Mouse (Mus musculus) c-Kit-positive CD71-positive TER-119-positive erythroid progenitor cells, embryonic 14.5 days (primary cell): ENCODE data around the gene Cyct.

Experiments used
- DNase-seq: peaks from one replicate; pipeline ENCODE4 v3.0.0-alpha.2; 2013; ENCODE audit warnings: low spot score

Gene Cyct

GRCm38 (mm10) chr2:76360226-76360625, at the start of gene Cyct:
Gene Cyct, minus strand, starts transcription at chr2:76360450.
- no peak for DNase-seq

GRCm38 (mm10) chr2:76409986-76410385, 49.7 kb upstream of the Cyct start:
- DNase-seq = no peak

- no peak for DNase-seq
These were observed 49.3 kb upstream of the Cyct start for GRCm38 (mm10) chr2:76409526-76409925.

DNA sequence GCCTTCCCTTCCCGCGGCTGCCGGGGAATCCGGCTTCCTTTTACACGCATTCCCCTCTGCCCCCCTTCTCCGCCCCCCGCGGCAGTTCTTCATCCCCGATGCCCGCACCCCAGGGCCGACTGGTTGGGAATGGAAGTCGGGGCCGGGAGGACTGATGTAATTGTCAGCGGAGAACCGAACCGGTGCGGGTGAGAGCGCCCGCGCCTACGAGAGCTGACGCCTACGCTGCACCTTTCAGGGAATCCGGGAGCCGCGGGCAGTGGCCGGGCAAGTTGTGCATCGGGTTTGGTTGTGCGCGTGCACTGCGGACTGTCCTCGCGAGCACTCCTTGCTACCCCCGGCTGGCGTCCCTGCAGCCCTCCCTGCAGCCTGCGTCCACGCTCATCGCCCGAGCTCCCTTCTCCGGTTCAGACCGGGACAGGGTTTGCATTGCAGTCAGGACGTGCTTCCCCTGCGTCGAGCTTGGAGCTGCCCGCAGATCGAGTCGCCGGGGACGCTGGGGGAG, 46.7 kb upstream of the Cyct start:
- DNase-seq = no peak

DNA sequence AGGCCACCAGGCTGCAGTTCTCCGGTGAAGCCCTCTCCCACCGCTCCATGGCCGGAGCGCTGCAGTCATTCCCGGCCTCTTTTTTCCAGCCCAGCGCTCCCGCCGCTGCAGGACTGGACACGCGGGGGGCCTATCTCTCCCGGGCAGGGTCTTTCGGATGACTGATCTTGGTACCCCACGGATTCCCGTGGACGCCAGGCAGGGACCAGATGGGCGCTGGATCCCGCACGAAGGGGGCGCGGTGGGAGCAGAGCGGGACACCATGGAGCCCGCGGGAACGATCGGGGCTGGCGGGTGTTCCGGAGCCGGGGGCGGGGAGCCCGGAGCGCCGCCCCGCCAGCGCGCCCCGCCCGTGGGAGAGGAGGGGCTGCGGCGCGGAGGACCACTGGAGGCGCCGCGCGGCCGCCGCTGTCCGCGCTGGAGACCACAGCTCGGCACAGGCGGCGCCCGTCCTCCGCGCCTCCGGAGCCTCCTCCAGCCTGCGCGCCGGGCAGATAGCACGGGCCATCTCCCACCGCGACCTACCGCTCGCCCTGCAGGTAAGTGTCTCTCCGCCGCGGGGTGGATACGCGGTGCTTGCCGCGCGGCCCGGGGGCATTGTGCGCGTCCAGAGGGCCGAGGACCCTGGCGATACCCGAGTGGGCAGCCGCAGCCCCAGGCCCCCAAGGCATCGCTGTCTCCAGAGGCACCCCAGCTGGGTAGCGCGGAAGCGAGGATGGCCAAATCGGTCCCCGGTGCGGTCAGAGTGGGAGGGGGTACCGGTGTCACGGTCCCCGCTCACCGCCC, 46.1 kb upstream of the Cyct start, which contains the start of gene Osbpl6:
Osbpl6 (plus strand) TSS at position 358 of the 786 bp plus-strand sequence.
- no peak for DNase-seq

- no peak for DNase-seq
These were observed 45.4 kb upstream of the Cyct start for GRCm38 (mm10) chr2:76405596-76406150.

DNA sequence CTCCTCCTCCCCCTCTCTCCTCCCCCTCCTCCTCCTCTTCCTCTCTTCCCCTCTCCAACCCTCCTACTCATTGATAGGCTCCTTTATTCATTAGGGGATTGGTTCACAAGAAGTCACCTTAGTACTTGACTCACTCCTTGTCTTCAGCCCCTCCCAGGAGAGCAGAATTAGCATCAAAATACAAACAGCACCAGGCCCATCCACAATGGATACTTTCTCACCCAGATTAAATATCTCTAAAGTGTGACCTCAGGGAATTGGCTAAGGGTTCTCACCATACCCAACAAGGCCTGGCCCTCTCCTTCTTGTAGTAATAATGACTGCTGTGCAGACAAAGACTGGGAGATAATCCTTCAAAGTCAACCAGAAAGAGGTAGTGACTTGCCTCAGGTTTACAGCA, 39.9 kb upstream of the Cyct start:
- no peak for DNase-seq

- DNase-seq = no peak
These were observed 26.3 kb upstream of the Cyct start for GRCm38 (mm10) chr2:76386531-76386930.

DNA sequence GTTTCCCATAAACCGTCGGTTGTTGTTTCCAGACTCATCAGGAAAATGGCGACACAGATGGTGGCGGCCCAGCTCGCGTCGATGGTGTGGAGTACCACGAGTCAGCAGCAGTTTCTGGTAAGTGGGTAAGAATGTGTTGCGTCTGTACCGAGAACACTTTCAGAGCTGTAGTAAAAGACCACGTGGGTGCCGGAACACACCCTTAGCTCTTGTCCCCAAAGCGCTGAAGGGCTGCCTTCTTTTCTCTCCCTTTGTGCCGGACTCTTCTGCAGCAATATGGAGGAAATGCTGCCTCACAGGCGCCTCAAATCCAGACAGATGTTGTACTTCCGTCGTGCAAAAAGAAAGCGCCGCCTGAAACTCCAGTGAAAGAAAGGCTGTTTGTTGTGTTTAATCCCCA, 18.4 kb upstream of the Cyct start:
- DNase-seq = no peak

GRCm38 (mm10) chr2:76374544-76375206, 14.4 kb upstream of the Cyct start:
- DNase-seq = no peak

GRCm38 (mm10) chr2:76372244-76372643, 12.0 kb upstream of the Cyct start:
- DNase-seq = peak; percentile 75

DNA sequence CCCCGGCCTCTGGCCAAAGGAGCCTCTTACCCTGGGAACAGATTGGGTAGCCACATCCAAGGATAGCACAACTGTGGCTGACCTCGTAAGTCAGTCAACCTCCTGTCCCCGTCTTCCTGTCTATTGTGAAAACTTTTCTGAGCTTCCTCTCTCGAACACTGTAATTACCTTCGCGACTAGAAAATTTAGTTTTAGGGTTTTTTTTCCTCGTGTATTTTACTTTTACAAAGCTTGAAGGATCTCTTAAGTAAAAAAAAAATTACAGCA, 10.3 kb upstream of the Cyct start:
- no peak for DNase-seq

GRCm38 (mm10) chr2:76369821-76370655, 9.8 kb upstream of the Cyct start, which contains the start of gene Rbm45:
Gene Rbm45, plus strand, starts transcription at chr2:76369984.
- DNase-seq = peak; percentile 87

GRCm38 (mm10) chr2:76368861-76369660, 8.8 kb upstream of the Cyct start:
- no peak for DNase-seq

DNA sequence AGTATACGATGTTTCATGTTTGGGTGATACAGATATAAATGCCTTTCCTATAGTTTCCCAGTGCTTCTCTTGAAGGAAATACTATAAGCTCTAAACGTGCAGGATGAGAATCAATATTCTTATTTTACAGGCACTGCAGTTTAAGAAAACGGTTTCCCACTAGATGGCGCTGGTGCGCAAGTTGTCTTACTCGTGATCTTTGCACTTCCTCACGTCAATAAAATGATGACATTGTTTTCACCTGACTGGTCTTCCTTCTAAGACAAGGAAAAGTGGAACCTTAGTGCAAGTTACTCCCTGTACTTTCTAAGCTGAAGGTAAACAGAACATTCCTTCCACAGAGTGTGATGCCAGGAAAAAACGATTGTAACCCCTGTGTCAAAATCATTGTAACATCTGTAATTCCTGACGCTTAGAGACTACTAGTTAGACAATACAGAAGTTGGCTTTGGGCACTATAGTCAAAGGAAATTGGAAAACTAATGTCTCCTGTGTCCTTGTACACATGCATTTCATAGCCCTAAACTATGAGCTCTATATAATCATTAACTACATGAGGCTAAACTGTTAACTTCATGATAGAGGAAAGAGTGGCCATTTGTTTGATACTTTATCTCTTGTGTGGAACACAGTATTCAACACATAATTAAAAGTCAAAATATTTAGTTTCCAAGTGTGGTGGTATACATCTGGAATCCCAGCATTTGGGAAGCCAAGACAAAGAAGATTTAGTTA, 7.1 kb upstream of the Cyct start:
- DNase-seq = peak; percentile 79

GRCm38 (mm10) chr2:76365811-76366210, 5.6 kb upstream of the Cyct start:
- DNase-seq = no peak

DNA sequence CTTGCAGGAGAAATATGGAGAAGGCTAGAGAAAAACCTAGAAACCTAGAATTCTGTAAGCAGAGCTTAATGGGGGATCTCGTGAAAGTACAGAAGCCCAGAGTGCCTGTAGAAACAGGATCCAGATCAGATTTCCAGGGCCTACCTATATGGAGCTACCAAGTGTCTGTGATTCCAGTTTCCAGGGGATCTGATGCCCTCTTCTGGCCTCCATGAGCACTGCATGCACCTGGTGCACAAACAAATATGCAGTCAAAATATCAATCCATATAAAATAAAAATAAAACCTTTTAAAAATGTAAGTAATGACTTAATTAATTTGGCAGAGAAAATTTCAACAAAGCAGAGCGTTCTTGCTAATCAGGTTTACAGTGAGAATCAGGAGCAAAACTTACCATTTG, 1.9 kb upstream of the Cyct start:
- DNase-seq = no peak

GRCm38 (mm10) chr2:76347839-76348238, 12.4 kb downstream of the Cyct start:
- no peak for DNase-seq

- DNase-seq = no peak
These were observed 18.1 kb downstream of the Cyct start for GRCm38 (mm10) chr2:76342146-76342545.
